Mouse (Mus musculus): ENCODE data around the gene Gal3st2c. TPM values are rescaled to one million over a fixed set of nuclear protein-coding genes. Genes with fewer than 3 reads are reported as not detected.
"Not testable (repeated sequence)": the region's sequence is repeated elsewhere in the genome, so short reads cannot be mapped to it uniquely, and the experiment has no call there.

Gene Gal3st2c
- polyA plus RNA-seq, 1 experiment from 2014 or later = not detected

DNA sequence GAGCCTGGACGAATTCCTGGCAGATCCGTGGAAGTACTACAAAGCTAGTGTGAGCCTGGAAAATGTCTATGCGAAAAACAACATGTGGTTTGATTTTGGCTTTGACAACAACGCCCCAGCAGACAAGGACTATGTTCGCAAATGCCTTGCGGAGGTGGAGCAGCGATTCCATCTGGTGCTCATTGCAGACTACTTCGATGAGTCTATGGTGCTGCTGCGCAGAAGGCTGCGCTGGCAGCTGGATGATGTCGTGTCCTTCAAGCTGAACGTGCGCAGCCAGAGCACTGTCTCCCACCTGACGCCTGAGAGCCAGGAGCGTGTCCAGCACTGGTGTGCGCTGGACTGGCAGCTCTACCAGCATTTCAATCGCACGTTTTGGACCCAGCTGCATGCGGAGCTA is 18.5 kb downstream of the Gal3st2c start:
- not testable (repeated sequence) for H3K27ac ChIP-seq; H3K36me3 ChIP-seq (replicated peaks); H3K4me3 ChIP-seq; H3K9me3 ChIP-seq; H3K27me3 ChIP-seq (ENCODE audit: poor library complexity, severe bottlenecking); DNase-seq (ENCODE audit: extremely low spot score, low spot score); H3K4me1 ChIP-seq
- whole genome bisulfite sequencing = 89% methylated on average over 16 of the region's 19 CpGs

DNA sequence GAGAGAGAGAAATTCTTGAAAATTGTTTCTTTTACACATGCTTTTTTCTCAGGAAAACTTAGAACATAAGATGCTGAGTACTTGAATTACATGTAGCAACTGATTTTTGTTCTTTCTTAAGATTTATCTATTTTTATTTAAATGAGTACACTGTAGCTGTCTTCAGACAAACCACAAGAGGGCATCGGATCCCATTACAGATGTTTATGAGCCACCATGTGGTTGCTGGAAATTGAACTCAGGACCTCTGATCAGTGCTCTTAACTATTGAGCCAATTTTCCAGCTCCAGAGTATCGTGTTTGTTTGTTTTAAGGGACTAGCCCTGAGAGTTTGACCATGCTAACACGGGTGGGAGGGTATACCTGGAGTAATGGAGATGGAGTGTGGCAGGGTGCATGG is 21.3 kb downstream of the Gal3st2c start:
- Histone ChIP-seq H3K4me3 (no peak overlapping the region), H3K36me3 (replicated peaks) (no peaks in the 10 kb centered on the region), H3K27me3 (ENCODE audit: poor library complexity, severe bottlenecking) (no peaks in the 10 kb centered on the region), H3K9me3 (no peaks in the 10 kb centered on the region), H3K27ac (no peak overlapping the region), H3K4me1 (no peaks in the 10 kb centered on the region)
- 73% methylated on average over 3 of the region's 3 CpGs for WGBS
- DNase-seq (ENCODE audit: extremely low spot score, low spot score) = no peak

DNA sequence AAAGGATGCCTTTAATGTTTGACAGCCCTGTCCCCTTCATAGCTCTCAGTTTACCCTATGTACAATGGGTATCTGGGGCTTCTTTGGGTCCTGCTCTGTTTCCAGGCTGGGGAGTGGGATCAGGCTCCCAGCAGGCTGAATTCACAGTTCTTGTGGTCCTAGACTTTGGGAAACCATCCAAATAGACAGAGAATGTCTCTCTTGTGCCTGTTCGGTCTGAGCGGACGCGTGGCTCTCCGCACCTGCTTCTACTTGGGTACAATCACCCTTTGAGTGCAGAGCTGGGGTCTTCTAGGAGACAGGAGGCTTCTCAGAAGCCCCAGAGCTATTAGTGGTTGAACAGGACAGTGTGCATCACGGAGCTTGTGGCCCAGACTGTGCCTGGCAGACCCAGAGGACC is 29.8 kb downstream of the Gal3st2c start, which contains the start of gene Neu4:
Gene Neu4, plus strand, starts transcription at position 301 of the 400 bp plus-strand sequence.
- WGBS = 86% methylated on average over 6 of the region's 6 CpGs

DNA sequence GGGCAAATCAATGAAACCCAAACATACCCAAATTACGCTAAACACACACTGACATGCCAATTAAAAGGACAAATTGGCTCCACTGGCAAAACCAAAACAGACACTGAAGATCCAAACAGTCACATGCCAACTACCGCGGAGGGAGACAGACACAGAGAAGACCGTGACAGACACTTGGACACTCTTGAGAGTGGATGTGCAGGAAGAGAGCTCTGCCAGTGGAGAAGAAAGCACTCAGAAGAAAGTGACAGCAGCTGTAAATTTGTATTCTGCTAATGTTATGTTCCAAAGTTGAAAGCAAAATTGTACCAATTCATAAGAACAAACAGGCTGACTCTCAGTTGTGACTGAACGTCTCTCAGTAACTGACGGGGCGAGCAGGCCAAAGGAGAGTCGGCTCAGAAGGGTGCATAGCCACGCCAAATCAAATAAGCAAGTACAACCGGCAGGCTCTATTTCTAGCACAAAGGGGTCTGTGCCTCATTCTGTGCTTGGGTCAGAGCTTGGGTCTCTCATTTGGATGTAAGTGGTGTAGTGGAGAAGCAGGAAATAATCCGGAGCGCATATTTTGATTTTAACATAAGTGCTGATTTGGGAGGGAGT is 37.3 kb downstream of the Gal3st2c start:
- H3K36me3 ChIP-seq (replicated peaks) = no peaks in the 10 kb centered on the region

More for the DNA sequence above, 29.8 kb downstream of the Gal3st2c start, which contains the start of gene Neu4:
- H3K27ac ChIP-seq = no peak within 1 kb of the TSS
- H3K27me3 ChIP-seq (ENCODE audit: poor library complexity, severe bottlenecking) = no peaks in the 10 kb centered on the region
- no peak within 1 kb of the TSS for H3K4me3 ChIP-seq
- no peaks in the 10 kb centered on the region for H3K36me3 ChIP-seq (replicated peaks)
- no peaks in the 10 kb centered on the region for H3K9me3 ChIP-seq
- DNase-seq (ENCODE audit: extremely low spot score, low spot score) = no peak
- no peaks in the 10 kb centered on the region for H3K4me1 ChIP-seq

DNA sequence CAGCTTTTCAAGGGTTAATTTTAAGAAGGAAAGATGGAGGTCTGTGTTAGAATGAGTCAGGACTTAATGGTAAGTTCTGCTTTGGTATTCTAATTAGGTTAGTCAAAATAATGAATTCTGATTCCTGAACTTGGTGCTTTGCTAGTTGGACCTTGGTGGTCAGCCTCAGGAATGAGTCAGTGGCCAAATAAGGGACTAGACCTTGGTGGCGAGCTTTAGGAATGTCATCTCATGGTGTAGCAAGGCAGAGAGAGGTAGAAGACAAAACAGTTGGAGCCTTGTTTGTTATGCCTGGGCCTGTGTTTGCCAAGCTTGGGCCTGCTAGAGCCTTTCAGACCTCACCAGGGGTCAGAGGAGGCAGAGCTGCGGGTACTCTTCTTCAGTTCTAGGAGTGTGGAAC is 38.4 kb downstream of the Gal3st2c start:
- Histone ChIP-seq H3K4me1 (no peaks in the 10 kb centered on the region), H3K4me3 (no peak overlapping the region), H3K36me3 (replicated peaks) (no peaks in the 10 kb centered on the region), H3K9me3 (no peaks in the 10 kb centered on the region), H3K27ac (no peak overlapping the region), H3K27me3 (ENCODE audit: poor library complexity, severe bottlenecking) (no peaks in the 10 kb centered on the region)
- DNase-seq (ENCODE audit: extremely low spot score, low spot score) = no peak
- whole genome bisulfite sequencing = 83% methylated on average over 2 of the region's 2 CpGs

More for the DNA sequence above, 37.3 kb downstream of the Gal3st2c start:
- H3K4me3 ChIP-seq = no peak overlapping the region
- DNase-seq (ENCODE audit: extremely low spot score, low spot score) = no peak
- H3K9me3 ChIP-seq = no peaks in the 10 kb centered on the region
- WGBS = 91% methylated on average over 12 of the region's 12 CpGs
- H3K27ac ChIP-seq = no peak overlapping the region
- no peaks in the 10 kb centered on the region for H3K4me1 ChIP-seq
- no peaks in the 10 kb centered on the region for H3K27me3 ChIP-seq (ENCODE audit: poor library complexity, severe bottlenecking)

DNA sequence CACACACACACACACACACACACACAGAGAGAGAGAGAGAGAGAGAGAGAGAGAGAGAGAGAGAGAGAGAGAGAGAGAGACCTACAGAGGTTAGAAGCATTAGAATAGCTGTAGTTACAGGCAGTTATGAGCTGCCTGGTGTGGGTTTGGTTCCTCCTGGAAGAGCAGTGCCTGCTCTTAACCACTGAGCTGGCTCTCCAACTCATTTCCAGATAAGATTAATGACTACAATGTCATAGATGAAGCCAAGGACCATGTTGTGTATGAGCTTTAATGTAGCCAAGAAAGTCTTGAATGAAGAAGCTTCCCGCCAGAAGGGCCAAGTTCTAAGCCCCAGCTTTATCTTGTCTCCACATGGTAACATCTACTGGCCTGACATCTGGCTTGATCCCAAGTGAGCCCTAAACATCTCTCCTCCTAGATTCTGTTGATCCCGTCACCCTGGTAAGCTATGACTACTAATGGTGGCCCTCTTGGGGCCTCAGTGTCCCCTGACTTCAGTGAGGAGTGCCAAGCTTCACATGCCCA is 42.8 kb downstream of the Gal3st2c start:
- 88% methylated on average over 2 of the region's 2 CpGs for WGBS
- DNase-seq (ENCODE audit: extremely low spot score, low spot score) = no peak
- no peak overlapping the region for H3K27ac ChIP-seq

DNA sequence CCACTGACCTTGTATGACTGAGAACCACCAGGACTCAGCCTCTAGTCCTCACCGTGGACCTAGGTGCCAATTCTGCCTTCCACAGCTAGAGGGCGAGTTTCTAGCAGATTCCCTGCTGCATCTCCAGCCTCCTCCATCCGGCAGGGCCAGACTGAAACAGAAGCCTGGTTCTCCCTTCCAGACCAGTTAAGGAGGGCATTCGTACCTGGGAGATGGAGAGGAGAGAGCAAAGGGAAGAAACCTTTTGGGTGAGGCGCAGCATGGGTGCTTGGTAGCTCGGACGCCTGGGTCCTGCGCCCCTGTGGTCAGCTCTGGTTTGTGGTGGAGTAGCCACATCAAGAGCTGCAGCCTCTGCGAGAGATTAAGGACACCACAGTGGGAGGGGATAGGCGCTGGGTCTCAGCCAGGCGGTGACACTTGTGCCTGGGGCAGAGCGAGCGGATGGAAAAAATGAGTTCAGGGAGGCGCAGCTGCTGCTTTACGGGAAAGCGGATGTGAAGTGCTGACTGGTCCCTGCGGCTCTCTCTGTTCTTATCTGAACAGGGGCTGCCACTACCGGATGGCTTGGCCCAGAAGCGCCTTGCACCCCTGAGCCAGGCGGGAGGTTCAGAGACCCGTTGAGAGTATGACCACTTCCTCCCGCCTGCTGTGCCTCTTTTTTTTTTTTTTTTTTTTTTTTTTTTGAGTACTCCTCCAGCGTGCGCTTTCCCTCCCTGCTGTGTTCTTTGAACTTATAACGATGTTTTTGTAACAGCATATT is 44.9 kb downstream of the Gal3st2c start:
- H3K27ac ChIP-seq = peak overlapping the region; percentile 82
- 2% methylated on average over 25 of the region's 25 CpGs for WGBS
- H3K27me3 ChIP-seq (ENCODE audit: poor library complexity, severe bottlenecking) = peaks cover 8% of the 10 kb centered on the region; the same call in 1 of the 2 replicates
- no peaks in the 10 kb centered on the region for H3K36me3 ChIP-seq (replicated peaks)
- H3K9me3 ChIP-seq = no peaks in the 10 kb centered on the region
- H3K4me1 ChIP-seq = peaks cover 10% of the 10 kb centered on the region
- DNase-seq (ENCODE audit: extremely low spot score, low spot score) = peak; percentile 82
- peak overlapping the region; percentile 57 for H3K4me3 ChIP-seq

More for the DNA sequence above, 42.8 kb downstream of the Gal3st2c start:
- Histone ChIP-seq H3K27me3 (ENCODE audit: poor library complexity, severe bottlenecking) (peaks cover 8% of the 10 kb centered on the region; the same call in 1 of the 2 replicates), H3K4me1 (peaks cover 10% of the 10 kb centered on the region), H3K4me3 (no peak overlapping the region), H3K9me3 (no peaks in the 10 kb centered on the region), H3K36me3 (replicated peaks) (no peaks in the 10 kb centered on the region)

DNA sequence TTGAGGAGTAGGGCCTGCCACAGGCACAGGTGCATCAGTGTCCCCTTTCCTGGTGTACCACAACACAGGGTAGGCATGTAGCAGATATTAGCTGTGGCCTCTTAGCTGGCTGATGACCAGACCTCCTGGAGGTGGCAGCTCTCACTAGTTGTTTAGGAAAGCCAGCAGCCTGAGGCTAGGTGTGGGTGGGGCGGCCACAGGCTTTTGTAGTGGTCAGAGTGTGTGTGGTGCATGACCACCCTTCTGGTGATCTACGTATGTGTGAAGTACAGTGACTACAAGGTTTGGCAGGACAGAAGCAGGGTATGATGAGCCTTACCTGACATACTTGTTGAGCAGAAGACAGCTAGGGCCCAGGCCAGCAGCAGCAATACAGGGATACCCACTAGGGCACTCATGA is 50.1 kb downstream of the Gal3st2c start:
- no peaks in the 10 kb centered on the region for H3K9me3 ChIP-seq
- peaks cover 8% of the 10 kb centered on the region; the same call in 1 of the 2 replicates for H3K27me3 ChIP-seq (ENCODE audit: poor library complexity, severe bottlenecking)
- WGBS = 94% methylated on average over 2 of the region's 2 CpGs
- no peaks in the 10 kb centered on the region for H3K36me3 ChIP-seq (replicated peaks)
- H3K27ac ChIP-seq = no peak overlapping the region
- DNase-seq (ENCODE audit: extremely low spot score, low spot score) = no peak
- H3K4me1 ChIP-seq = peaks cover 5% of the 10 kb centered on the region
- H3K4me3 ChIP-seq = no peak overlapping the region

DNA sequence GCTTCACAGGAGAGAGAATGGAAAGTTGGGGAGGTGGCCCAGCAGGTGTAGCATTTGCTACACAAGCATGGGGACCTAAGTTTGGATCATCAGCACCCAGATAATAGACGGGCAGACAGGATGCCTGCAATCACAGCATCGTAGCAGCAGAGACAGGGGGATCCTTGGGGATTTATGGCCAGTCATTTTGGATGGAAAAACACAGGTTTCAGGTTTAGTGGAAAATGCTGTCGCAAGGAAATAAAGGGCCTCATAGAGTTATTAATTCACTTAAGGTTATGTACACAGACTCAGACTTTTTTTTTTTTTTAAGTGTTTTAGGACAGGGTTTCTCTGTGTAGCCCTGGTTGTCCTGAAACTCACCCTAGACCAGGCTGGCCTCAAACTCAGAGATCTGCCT is 55.2 kb downstream of the Gal3st2c start:
- H3K27me3 ChIP-seq (ENCODE audit: poor library complexity, severe bottlenecking) = no peaks in the 10 kb centered on the region
- 90% methylated on average over 3 of the region's 3 CpGs for WGBS
- no peak overlapping the region for H3K4me3 ChIP-seq
- no peaks in the 10 kb centered on the region for H3K36me3 ChIP-seq (replicated peaks)
- no peaks in the 10 kb centered on the region for H3K9me3 ChIP-seq
- DNase-seq (ENCODE audit: extremely low spot score, low spot score) = no peak
- no peak overlapping the region for H3K27ac ChIP-seq
- no peaks in the 10 kb centered on the region for H3K4me1 ChIP-seq

DNA sequence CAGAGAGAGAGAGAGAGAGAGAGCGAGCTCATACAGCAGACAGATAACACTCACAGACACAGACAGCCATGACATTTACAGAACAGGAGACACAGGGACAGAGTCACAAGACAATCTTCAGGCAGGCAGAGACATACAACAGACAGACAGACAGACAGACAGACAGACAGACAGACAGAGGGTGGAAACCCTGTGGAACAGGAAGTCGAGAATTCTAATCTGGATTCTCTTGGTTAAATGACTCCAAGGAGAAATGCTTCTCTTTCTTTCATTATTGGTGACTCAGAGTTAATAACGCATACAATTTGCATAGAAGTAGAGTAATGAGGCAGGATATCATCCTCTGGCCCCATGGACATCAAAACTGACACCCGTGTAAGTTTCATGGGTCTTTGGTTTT is 56.2 kb downstream of the Gal3st2c start:
- H3K27ac ChIP-seq = no peak overlapping the region
- no peak overlapping the region for H3K4me3 ChIP-seq
- DNase-seq (ENCODE audit: extremely low spot score, low spot score) = no peak
- H3K27me3 ChIP-seq (ENCODE audit: poor library complexity, severe bottlenecking) = no peaks in the 10 kb centered on the region
- no peaks in the 10 kb centered on the region for H3K9me3 ChIP-seq
- no peaks in the 10 kb centered on the region for H3K36me3 ChIP-seq (replicated peaks)
- WGBS = 86% methylated on average over 4 of the region's 4 CpGs
- no peaks in the 10 kb centered on the region for H3K4me1 ChIP-seq

DNA sequence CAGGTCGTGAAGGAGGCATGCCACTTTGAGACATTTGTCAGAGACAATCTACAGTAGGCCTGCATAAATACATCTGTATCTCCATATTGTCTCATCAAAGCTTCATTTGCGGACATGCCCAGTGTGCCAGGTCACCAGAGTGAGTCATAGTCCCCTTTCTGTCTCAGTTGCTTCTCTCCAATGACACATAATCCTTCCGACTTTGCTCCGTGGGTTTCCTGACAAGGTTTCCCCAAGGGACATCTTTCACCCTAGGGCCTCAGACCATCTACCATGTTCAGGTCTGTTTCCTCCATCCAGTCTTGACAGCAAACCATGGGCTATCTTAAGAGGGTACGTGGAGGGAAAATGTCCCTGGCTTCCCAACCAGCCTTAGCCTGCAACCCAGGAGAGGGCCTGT is 60.8 kb downstream of the Gal3st2c start:
- Histone ChIP-seq H3K9me3 (no peaks in the 10 kb centered on the region), H3K4me1 (no peaks in the 10 kb centered on the region), H3K27ac (no peak overlapping the region), H3K36me3 (replicated peaks) (no peaks in the 10 kb centered on the region), H3K27me3 (ENCODE audit: poor library complexity, severe bottlenecking) (no peaks in the 10 kb centered on the region), H3K4me3 (no peak overlapping the region)
- DNase-seq (ENCODE audit: extremely low spot score, low spot score) = no peak
- WGBS = 92% methylated on average over 5 of the region's 5 CpGs

DNA sequence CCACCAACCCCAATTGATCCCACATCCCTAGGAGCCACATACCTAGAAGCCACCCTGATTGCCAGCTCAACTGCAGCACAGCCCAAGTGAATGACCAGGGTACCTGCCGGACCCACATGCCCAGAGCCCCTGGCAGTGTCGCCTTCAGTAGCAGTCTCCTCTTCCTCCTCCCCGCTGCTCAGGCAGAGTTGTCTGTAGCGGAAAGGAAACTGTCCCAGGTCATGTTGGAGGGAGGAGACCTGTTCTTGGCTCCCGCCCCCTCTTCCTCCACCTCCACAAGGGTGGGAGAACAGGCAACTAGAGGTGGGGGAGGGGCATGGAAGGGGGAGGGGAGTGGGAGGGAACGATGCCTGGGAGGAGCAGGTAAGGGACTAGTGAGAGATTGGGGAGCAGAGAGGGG is 62.1 kb downstream of the Gal3st2c start, which contains the start of gene Pdcd1:
Gene Pdcd1, minus strand, starts transcription at position 181 of the 400 bp plus-strand sequence.
- DNase-seq (ENCODE audit: extremely low spot score, low spot score) = no peak
- Histone ChIP-seq H3K36me3 (replicated peaks) (no peaks in the 10 kb centered on the region), H3K4me3 (no peak within 1 kb of the TSS), H3K4me1 (no peaks in the 10 kb centered on the region), H3K9me3 (no peaks in the 10 kb centered on the region), H3K27me3 (ENCODE audit: poor library complexity, severe bottlenecking) (no peaks in the 10 kb centered on the region), H3K27ac (no peak within 1 kb of the TSS)
- 66% methylated on average over 6 of the region's 6 CpGs for WGBS

Data from forebrain, embryonic 10.5 days (tissue).